Mouse (Mus musculus): ENCODE results near the gene Ndufb5. TPM values are rescaled to one million over a fixed set of nuclear protein-coding genes. Genes with fewer than 3 reads are reported as not detected.
A peak's percentile ranks its signal among the peaks of the same experiment; 100 is the strongest.
"Not testable (repeated sequence)": the region's sequence is repeated elsewhere in the genome, so short reads cannot be mapped to it uniquely, and the experiment has no call there.

Ndufb5 gene
- polyA plus RNA-seq, 1 experiment from 2014 or later = 124 TPM

- not testable (repeated sequence) for H3K27ac ChIP-seq (replicated peaks); H3K9ac ChIP-seq; H3K4me3 ChIP-seq (replicated peaks); H3K4me1 ChIP-seq (replicated peaks); H3K9me3 ChIP-seq (replicated peaks); H3K4me2 ChIP-seq; H3K36me3 ChIP-seq (replicated peaks); ATAC-seq (ENCODE audit: insufficient read depth); H3K27me3 ChIP-seq
- 78% methylated on average over 6 of the region's 6 CpGs for WGBS (ENCODE audit: insufficient replicate concordance)
Observed at GRCm38 (mm10) chr3:32704021-32704420, 32.8 kb upstream of the Ndufb5 start.

DNA sequence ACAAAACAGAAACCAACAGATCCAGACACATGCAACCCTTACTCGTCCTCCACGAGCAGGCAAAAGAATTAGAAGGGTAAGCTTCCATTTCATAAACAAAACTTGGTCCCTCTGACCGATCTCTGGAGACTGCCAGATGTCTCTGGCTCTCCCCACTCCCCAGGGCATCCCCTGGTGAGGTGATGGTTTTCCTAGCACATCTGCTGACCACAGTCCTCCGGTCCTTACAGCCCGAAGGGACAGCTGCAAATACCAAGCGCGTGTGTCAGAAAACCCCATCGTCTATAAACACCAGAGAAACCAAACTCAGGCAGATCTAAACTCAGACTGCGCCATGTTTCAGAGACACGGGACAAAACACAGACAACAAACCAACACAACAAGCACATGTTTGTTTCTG lies 32.2 kb upstream of the Ndufb5 start:
- H3K4me1 ChIP-seq (replicated peaks) = peaks cover 13% of the 10 kb centered on the region; the same call in 1 of the 2 replicates
- not testable (repeated sequence) for H3K4me2 ChIP-seq; H3K9ac ChIP-seq; ATAC-seq (ENCODE audit: insufficient read depth); H3K36me3 ChIP-seq (replicated peaks); H3K4me3 ChIP-seq (replicated peaks); H3K27me3 ChIP-seq; H3K9me3 ChIP-seq (replicated peaks); H3K27ac ChIP-seq (replicated peaks)
- 87% methylated on average over 10 of the region's 10 CpGs for WGBS (ENCODE audit: insufficient replicate concordance)

- peaks cover 20% of the 10 kb centered on the region for H3K4me1 ChIP-seq (replicated peaks)
- not testable (repeated sequence) for H3K4me3 ChIP-seq (replicated peaks); H3K27ac ChIP-seq (replicated peaks); H3K9ac ChIP-seq; H3K27me3 ChIP-seq; H3K9me3 ChIP-seq (replicated peaks); H3K4me2 ChIP-seq; H3K36me3 ChIP-seq (replicated peaks); ATAC-seq (ENCODE audit: insufficient read depth)
- WGBS (ENCODE audit: insufficient replicate concordance) = 62% methylated on average over 9 of the region's 9 CpGs
Observed at GRCm38 (mm10) chr3:32705647-32706348, 31.0 kb upstream of the Ndufb5 start, which contains the start of gene Actl6a. Actl6a (plus strand) TSS chr3:32706298.

GRCm38 (mm10) chr3:32708052-32708367 lies 28.8 kb upstream of the Ndufb5 start:
- Histone ChIP-seq H3K27me3 (no peaks in the 10 kb centered on the region), H3K9me3 (replicated peaks) (no peaks in the 10 kb centered on the region), H3K4me3 (replicated peaks) (peak overlapping the region; percentile 100), H3K9ac (no peak overlapping the region), H3K4me2 (peak overlapping the region; percentile 75), H3K4me1 (replicated peaks) (peaks cover 20% of the 10 kb centered on the region), H3K36me3 (replicated peaks) (peaks cover 17% of the 10 kb centered on the region), H3K27ac (replicated peaks) (no peak overlapping the region)
- ATAC-seq (ENCODE audit: insufficient read depth) = no peak
- WGBS (ENCODE audit: insufficient replicate concordance) = 1% methylated on average over 4 of the region's 4 CpGs

DNA sequence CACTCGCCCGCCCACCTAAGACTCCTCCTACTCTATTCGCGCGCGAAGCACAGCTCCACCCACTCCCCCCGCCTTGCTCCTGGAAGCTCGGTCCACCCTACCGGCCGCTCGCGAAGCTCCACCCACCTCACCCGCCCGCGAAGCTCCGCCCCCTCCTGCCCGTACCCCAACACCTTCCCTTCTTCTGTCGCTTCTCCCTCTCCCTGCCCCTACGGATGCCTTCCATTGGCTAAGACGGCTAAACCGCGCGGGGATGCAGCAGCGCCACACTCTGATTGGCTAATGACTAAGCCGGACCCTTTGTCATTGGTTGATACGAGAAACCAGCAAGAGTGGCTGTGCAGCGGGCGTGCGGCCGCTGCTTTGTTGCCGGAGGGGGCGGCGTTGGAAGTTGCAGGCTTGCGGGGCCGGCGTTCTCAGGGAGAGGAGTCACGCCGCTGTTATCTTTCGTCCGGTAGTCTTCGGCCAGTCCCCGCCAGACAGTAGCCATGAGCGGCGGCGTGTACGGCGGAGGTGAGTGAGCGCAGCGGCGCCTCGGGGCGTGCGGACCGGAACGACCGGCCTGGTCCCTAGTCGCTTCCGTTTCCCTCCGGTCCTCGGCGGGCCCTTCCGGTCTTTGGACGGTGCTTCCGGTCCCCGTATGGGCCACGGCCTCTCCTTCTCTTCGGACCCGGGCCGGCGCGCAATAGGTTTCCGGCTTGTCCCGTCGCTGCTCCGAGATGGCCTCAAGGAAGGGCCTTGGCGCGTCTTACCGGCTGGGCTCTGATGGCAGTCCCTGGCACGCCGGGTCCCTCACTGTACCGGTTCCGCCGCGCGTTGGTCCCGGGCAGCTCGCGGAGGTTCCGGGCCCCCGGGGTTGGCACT lies 28.2 kb upstream of the Ndufb5 start:
- peak overlapping the region; percentile 75 for H3K4me2 ChIP-seq
- ATAC-seq (ENCODE audit: insufficient read depth) = peak; percentile 99
- H3K36me3 ChIP-seq (replicated peaks) = peaks cover 23% of the 10 kb centered on the region
- H3K4me1 ChIP-seq (replicated peaks) = peaks cover 20% of the 10 kb centered on the region
- H3K9ac ChIP-seq = peak overlapping the region; percentile 87
- no peaks in the 10 kb centered on the region for H3K27me3 ChIP-seq
- WGBS (ENCODE audit: insufficient replicate concordance) = under 1% methylated on average over 88 of the region's 90 CpGs
- no peaks in the 10 kb centered on the region for H3K9me3 ChIP-seq (replicated peaks)
- H3K4me3 ChIP-seq (replicated peaks) = peak overlapping the region; percentile 100
- peak overlapping the region; percentile 90 for H3K27ac ChIP-seq (replicated peaks)

- Histone ChIP-seq H3K27ac (replicated peaks) (peak overlapping the region; percentile 90), H3K9me3 (replicated peaks) (no peaks in the 10 kb centered on the region), H3K27me3 (no peaks in the 10 kb centered on the region), H3K4me2 (peak overlapping the region; percentile 75), H3K9ac (peak overlapping the region; percentile 87), H3K4me3 (replicated peaks) (peak overlapping the region; percentile 100), H3K36me3 (replicated peaks) (peaks cover 31% of the 10 kb centered on the region), H3K4me1 (replicated peaks) (peaks cover 20% of the 10 kb centered on the region)
- 5% methylated on average over 9 of the region's 9 CpGs for WGBS (ENCODE audit: insufficient replicate concordance)
- no peak for ATAC-seq (ENCODE audit: insufficient read depth)
Observed at GRCm38 (mm10) chr3:32709388-32709787, 27.4 kb upstream of the Ndufb5 start.

GRCm38 (mm10) chr3:32713711-32714110 lies 23.1 kb upstream of the Ndufb5 start:
- Histone ChIP-seq H3K27ac (replicated peaks) (no peak overlapping the region), H3K4me1 (replicated peaks) (peaks cover 10% of the 10 kb centered on the region), H3K4me3 (replicated peaks) (no peak overlapping the region), H3K9ac (no peak overlapping the region), H3K9me3 (replicated peaks) (no peaks in the 10 kb centered on the region), H3K27me3 (no peaks in the 10 kb centered on the region), H3K36me3 (replicated peaks) (peaks cover 73% of the 10 kb centered on the region), H3K4me2 (no peak overlapping the region)
- WGBS (ENCODE audit: insufficient replicate concordance) = 82% methylated on average over 3 of the region's 3 CpGs
- no peak for ATAC-seq (ENCODE audit: insufficient read depth)

- H3K4me1 ChIP-seq (replicated peaks); H3K27ac ChIP-seq (replicated peaks); H3K9ac ChIP-seq; H3K4me2 ChIP-seq; H3K9me3 ChIP-seq (replicated peaks); ATAC-seq (ENCODE audit: insufficient read depth); H3K4me3 ChIP-seq (replicated peaks); H3K27me3 ChIP-seq: not testable (repeated sequence)
- H3K36me3 ChIP-seq (replicated peaks) = peaks cover 97% of the 10 kb centered on the region
- 86% methylated on average over 6 of the region's 6 CpGs for WGBS (ENCODE audit: insufficient replicate concordance)
Observed at GRCm38 (mm10) chr3:32717403-32717802, 19.4 kb upstream of the Ndufb5 start.

DNA sequence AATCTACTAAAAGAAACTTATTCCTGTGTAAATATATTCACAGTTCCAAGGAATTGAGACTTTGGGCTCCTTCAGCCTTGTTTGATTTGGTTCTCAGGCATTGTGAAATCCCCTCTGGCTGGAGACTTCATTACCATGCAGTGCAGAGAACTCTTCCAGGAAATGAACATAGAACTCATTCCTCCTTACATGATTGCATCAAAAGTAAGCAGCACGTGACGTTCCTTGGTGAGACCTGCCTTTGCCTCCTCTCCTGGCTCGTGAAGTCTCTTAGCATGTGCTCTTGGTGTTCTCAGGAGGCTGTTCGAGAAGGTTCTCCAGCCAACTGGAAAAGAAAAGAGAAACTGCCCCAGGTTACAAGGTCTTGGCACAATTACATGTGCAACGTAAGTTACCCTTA lies 18.5 kb upstream of the Ndufb5 start:
- H3K27ac ChIP-seq (replicated peaks) = no peak overlapping the region
- H3K4me2 ChIP-seq = no peak overlapping the region
- H3K9me3 ChIP-seq (replicated peaks) = no peaks in the 10 kb centered on the region
- peaks cover 97% of the 10 kb centered on the region for H3K36me3 ChIP-seq (replicated peaks)
- no peak for ATAC-seq (ENCODE audit: insufficient read depth)
- H3K4me3 ChIP-seq (replicated peaks) = no peak overlapping the region
- 82% methylated on average over 5 of the region's 5 CpGs for WGBS (ENCODE audit: insufficient replicate concordance)
- no peaks in the 10 kb centered on the region for H3K4me1 ChIP-seq (replicated peaks)
- no peak overlapping the region for H3K9ac ChIP-seq
- H3K27me3 ChIP-seq = no peaks in the 10 kb centered on the region

GRCm38 (mm10) chr3:32724191-32724590 lies 12.6 kb upstream of the Ndufb5 start:
- H3K27ac ChIP-seq (replicated peaks) = no peak overlapping the region
- H3K4me1 ChIP-seq (replicated peaks) = no peaks in the 10 kb centered on the region
- peaks cover 92% of the 10 kb centered on the region for H3K36me3 ChIP-seq (replicated peaks)
- WGBS (ENCODE audit: insufficient replicate concordance) = 84% methylated on average over 7 of the region's 7 CpGs
- no peak overlapping the region for H3K4me2 ChIP-seq
- no peak overlapping the region for H3K9ac ChIP-seq
- no peaks in the 10 kb centered on the region for H3K9me3 ChIP-seq (replicated peaks)
- no peak for ATAC-seq (ENCODE audit: insufficient read depth)
- no peak overlapping the region for H3K4me3 ChIP-seq (replicated peaks)
- H3K27me3 ChIP-seq = no peaks in the 10 kb centered on the region

DNA sequence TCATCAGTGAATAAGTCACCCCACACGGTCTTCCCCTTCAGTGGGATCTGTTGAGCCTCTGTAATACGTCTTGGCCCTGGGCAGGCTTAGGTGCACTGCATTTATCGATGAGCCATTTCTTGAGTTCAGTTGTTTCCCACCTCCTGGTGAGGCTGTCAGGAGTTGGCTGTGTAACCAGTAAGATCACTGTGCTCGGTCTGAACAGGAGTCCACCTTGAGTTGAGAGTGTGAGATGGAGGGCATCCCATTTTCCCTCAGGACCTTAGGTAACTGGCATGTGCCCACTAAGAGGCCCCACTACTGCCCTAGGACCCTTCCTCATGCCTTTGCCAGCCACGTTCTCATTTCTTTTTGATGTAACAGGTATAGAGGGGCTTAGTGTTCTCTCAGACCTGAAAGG lies 10.8 kb upstream of the Ndufb5 start:
- no peak for ATAC-seq (ENCODE audit: insufficient read depth)
- H3K9me3 ChIP-seq (replicated peaks) = no peaks in the 10 kb centered on the region
- WGBS (ENCODE audit: insufficient replicate concordance) = 75% methylated on average over 5 of the region's 5 CpGs
- H3K4me2 ChIP-seq = no peak overlapping the region
- H3K4me1 ChIP-seq (replicated peaks) = no peaks in the 10 kb centered on the region
- no peak overlapping the region for H3K4me3 ChIP-seq (replicated peaks)
- H3K36me3 ChIP-seq (replicated peaks) = peaks cover 91% of the 10 kb centered on the region
- no peaks in the 10 kb centered on the region for H3K27me3 ChIP-seq
- no peak overlapping the region for H3K9ac ChIP-seq
- H3K27ac ChIP-seq (replicated peaks) = no peak overlapping the region

Measured in liver, embryonic 15.5 days (tissue).